Mouse (Mus musculus) frontal cortex, postnatal 10 days (tissue): Measurements from ENCODE around the gene Pttg1ip.

ENCODE experiments used
- DNase-seq, 2 experiments: peaks; one replicate each; pipeline ENCODE4 v3.0.0; 2022; ENCODE audit warnings: low spot score in 2 of 2, mixed read lengths in 1 of 2

The Pttg1ip gene

GRCm38 (mm10) chr10:77636234-77636922 is 54.9 kb downstream of the Pttg1ip start:
- no peak for DNase-seq

DNA sequence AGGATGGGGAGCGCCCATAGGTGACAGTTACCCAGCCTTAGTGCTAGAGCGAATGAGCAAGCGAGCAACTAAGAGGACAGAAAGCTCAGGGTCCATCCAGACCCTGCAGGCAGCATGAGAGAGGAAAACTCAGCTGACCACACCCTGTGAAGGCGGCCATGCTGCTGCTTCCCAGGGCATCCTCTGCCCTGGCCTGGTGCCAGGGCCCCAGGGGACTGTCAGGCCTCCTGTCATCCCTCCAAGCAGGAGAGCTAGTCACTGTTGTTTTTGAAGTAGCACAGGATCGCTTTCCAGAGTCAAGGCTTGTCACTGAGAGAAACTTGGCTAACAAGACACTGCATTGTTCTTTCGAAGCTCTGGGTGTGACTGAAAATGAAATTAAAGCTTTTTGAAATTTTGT is 57.4 kb downstream of the Pttg1ip start:
- no peak for DNase-seq

GRCm38 (mm10) chr10:77643160-77643559 is 61.6 kb downstream of the Pttg1ip start:
- no peak for DNase-seq

- DNase-seq, result no peak
Measured at GRCm38 (mm10) chr10:77645571-77645970, 64.1 kb downstream of the Pttg1ip start.

DNA sequence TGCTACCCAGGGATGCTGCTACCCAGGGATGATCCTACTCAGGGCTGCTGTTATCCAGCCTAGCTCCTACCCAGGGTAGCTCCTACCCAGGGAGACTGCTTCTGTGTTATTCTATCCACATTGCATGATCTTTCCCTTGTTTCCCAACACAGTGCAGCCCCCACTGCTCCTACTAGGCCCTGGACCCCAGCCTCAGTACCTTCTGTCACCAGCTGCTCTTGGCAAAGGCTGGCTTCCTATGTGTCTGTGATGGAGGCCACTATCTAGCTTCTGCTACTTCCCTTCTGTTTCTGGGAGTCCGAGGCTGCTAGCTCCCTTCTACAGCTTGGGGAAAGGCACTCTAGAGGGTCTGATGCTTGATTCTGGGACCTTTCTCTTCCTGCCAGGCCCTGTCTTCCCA is 65.9 kb downstream of the Pttg1ip start:
- no peak for DNase-seq

DNA sequence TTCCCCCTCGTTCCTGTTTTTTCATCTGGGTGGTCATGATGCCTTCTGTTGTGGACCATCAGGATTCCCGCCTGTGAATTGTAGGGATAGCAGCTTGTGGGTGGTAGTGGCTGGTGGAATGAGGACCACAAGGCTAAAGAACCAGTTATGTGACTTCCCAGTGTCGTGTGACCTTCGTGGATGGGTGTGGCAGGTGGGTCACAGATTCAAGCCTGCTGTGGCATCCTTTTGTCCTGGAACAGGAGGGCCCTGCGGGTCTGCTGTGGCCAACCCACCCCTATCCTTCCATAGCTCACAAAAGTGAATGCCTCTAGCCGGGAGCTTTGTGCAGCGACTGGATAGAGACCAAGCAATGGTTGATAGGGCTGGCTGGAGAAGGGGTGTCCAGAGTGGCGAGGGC is 66.4 kb downstream of the Pttg1ip start:
- DNase-seq, result no peak
